Mouse (Mus musculus): ENCODE results near the gene Tmem97. TPM values are rescaled to one million over a fixed set of nuclear protein-coding genes. Genes with fewer than 3 reads are reported as not detected.

Gene Tmem97
- polyA plus RNA-seq, 1 experiment, result 27.3 TPM

DNA sequence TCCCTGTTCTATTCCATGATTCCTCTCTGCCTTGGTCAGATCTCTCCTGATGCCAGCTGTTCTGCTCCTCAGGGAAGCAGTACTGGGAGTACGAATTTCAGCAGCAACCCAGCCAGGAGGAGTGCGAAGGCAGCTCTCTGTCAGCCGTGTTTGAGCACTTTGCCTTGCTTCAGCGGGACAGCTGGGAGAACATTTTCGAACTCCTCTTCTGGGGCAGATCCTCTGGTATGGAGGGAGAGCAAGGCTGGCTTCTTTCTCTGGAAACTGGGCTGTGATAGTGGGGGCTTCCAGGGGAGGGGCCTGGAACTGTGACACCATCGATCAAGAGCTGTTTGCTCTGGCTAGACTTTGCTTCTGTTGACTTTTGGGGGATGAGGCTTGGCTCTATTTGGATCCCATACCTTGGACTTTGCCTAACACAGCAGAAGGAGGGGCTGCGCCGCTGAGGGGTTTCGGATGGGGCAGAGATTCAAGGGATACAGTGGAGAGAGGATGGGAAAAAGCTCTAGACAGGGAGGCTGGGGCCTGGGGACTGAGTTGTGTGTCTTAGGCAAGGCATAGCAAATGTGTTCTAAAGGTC lies 49.9 kb downstream of the Tmem97 start:
- TF ChIP-seq CTCF (IDR thresholded peaks at IDR 0.05; ENCODE audit: control insufficient read depth, insufficient read depth, low read length) (no peak), POLR2A (IDR thresholded peaks at IDR 0.05; ENCODE audit: borderline replicate concordance, control insufficient read depth, low read depth, low read length) (no peak)
- Histone ChIP-seq H3K4me1 (ENCODE audit: control insufficient read depth, insufficient read depth, low read length) (no peaks in the 10 kb centered on the region), H3K4me3 (replicated peaks; ENCODE audit: control insufficient read depth, low read depth, low read length) (no peak overlapping the region), H3K27ac (ENCODE audit: control insufficient read depth, insufficient read depth, low read depth, low read length, poor library complexity) (no peak overlapping the region)
- WGBS, result 74% methylated on average over 9 of the region's 9 CpGs

- no peak for TF ChIP-seq POLR2A (IDR thresholded peaks at IDR 0.05; ENCODE audit: borderline replicate concordance, control insufficient read depth, low read depth, low read length)
- no peak for TF ChIP-seq CTCF (IDR thresholded peaks at IDR 0.05; ENCODE audit: control insufficient read depth, insufficient read depth, low read length)
- 55% methylated on average over 16 of the region's 16 CpGs for WGBS
- Histone ChIP-seq H3K4me3 (replicated peaks; ENCODE audit: control insufficient read depth, low read depth, low read length) (no peak overlapping the region), H3K27ac (ENCODE audit: control insufficient read depth, insufficient read depth, low read depth, low read length, poor library complexity) (no peak overlapping the region), H3K4me1 (ENCODE audit: control insufficient read depth, insufficient read depth, low read length) (no peaks in the 10 kb centered on the region)
These were observed 51.0 kb downstream of the Tmem97 start for GRCm38 (mm10) chr11:78499543-78499942.

- no peaks in the 10 kb centered on the region for H3K4me1 ChIP-seq (ENCODE audit: control insufficient read depth, insufficient read depth, low read length)
- WGBS, result 72% methylated on average over 7 of the region's 7 CpGs
- no peak for TF ChIP-seq CTCF (IDR thresholded peaks at IDR 0.05; ENCODE audit: control insufficient read depth, insufficient read depth, low read length)
- no peak for TF ChIP-seq POLR2A (IDR thresholded peaks at IDR 0.05; ENCODE audit: borderline replicate concordance, control insufficient read depth, low read depth, low read length)
- H3K4me3 ChIP-seq (replicated peaks; ENCODE audit: control insufficient read depth, low read depth, low read length), result no peak within 1 kb of the TSS
- H3K27ac ChIP-seq (ENCODE audit: control insufficient read depth, insufficient read depth, low read depth, low read length, poor library complexity), result no peak within 1 kb of the TSS
These were observed 51.6 kb downstream of the Tmem97 start, which contains the start of gene Vtn for GRCm38 (mm10) chr11:78499004-78499403. Gene Vtn (plus strand): TSS chr11:78499091.

DNA sequence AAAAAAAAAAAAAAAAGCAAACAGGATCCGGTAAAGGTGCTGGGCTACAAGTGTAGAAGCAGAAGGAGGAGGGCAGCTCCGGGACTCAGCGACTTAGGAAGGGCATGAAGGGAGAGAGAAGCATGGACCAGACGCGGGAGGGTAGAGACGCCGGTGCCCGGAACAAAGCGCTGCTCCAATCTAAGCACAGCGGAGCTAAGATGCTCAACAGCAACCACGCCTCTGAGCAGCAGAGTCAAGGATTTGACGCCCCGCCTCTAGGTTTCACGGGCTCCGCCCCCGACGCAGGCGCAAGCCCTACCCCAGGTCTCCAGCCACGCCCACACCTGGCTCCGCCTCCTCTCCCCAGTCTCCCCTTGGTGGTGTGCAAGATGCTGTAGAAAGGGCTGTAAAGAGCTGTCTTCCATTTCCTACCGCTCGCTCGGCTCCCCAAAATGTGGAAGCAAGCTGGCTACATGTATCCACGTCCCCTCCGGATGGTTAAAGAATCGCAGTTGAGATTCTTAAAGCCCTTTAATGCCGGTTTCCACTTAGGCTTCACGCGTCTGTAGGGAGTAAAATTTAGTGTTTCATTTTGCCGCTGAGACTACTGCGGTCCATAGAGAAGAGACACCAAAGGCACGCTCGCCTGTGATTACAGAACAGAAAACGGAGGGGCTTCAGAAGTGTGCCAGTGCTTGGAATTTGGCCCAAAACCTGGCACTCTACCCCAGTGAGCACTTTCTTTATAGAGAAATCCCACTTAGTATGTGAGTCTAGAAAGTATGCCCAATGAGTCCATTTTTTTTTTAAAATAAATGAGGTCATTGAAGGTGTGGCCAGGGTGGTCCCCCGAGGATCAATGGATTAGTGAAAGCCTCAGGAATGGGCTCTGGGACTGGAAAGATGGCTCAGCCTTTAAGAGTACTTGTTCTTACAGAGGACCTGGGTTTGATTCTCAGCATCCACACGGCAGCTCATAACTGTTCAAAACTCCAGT lies 52.7 kb downstream of the Tmem97 start, which contains the start of gene Sarm1:
Sarm1 (minus strand) TSS at position 211 of the 979 bp plus-strand sequence.
- no peak for TF ChIP-seq POLR2A (IDR thresholded peaks at IDR 0.05; ENCODE audit: borderline replicate concordance, control insufficient read depth, low read depth, low read length)
- TF ChIP-seq CTCF (IDR thresholded peaks at IDR 0.05; ENCODE audit: control insufficient read depth, insufficient read depth, low read length), result no peak
- no peaks in the 10 kb centered on the region for H3K4me1 ChIP-seq (ENCODE audit: control insufficient read depth, insufficient read depth, low read length)
- WGBS, result 3% methylated on average over 36 of the region's 36 CpGs
- no peak within 1 kb of the TSS for H3K27ac ChIP-seq (ENCODE audit: control insufficient read depth, insufficient read depth, low read depth, low read length, poor library complexity)
- H3K4me3 ChIP-seq (replicated peaks; ENCODE audit: control insufficient read depth, low read depth, low read length), result peak within 1 kb of the TSS; percentile 36

- H3K4me3 ChIP-seq (replicated peaks; ENCODE audit: control insufficient read depth, low read depth, low read length), result peak overlapping the region; percentile 18
- 2% methylated on average over 44 of the region's 44 CpGs for WGBS
- no peaks in the 10 kb centered on the region for H3K4me1 ChIP-seq (ENCODE audit: control insufficient read depth, insufficient read depth, low read length)
- no peak overlapping the region for H3K27ac ChIP-seq (ENCODE audit: control insufficient read depth, insufficient read depth, low read depth, low read length, poor library complexity)
- TF ChIP-seq CTCF (IDR thresholded peaks at IDR 0.05; ENCODE audit: control insufficient read depth, insufficient read depth, low read length), result no peak
- TF ChIP-seq POLR2A (IDR thresholded peaks at IDR 0.05; ENCODE audit: borderline replicate concordance, control insufficient read depth, low read depth, low read length), result no peak
These were observed 53.5 kb downstream of the Tmem97 start for GRCm38 (mm10) chr11:78497071-78497541.

- no peak overlapping the region for H3K4me3 ChIP-seq (replicated peaks; ENCODE audit: control insufficient read depth, low read depth, low read length)
- H3K27ac ChIP-seq (ENCODE audit: control insufficient read depth, insufficient read depth, low read depth, low read length, poor library complexity), result no peak overlapping the region
- no peaks in the 10 kb centered on the region for H3K4me1 ChIP-seq (ENCODE audit: control insufficient read depth, insufficient read depth, low read length)
- no peak for TF ChIP-seq POLR2A (IDR thresholded peaks at IDR 0.05; ENCODE audit: borderline replicate concordance, control insufficient read depth, low read depth, low read length)
- no peak for TF ChIP-seq CTCF (IDR thresholded peaks at IDR 0.05; ENCODE audit: control insufficient read depth, insufficient read depth, low read length)
- 9% methylated on average over 6 of the region's 6 CpGs for WGBS
These were observed 54.7 kb downstream of the Tmem97 start for GRCm38 (mm10) chr11:78495904-78496303.

Other genes starting within 250 kb of the Tmem97 start
- gene Spag5, start 249.2 kb downstream of the Tmem97 start, polyA plus RNA-seq (2011; ENCODE audit: insufficient read depth, insufficient read length, low replicate concordance, missing spikeins), result 70.4 and 91.6 TPM in 2 replicates
- gene Aldoc, start 227.8 kb downstream of the Tmem97 start, polyA plus RNA-seq (2011; ENCODE audit: insufficient read depth, insufficient read length, low replicate concordance, missing spikeins), result 2.9 and 8.4 TPM in 2 replicates
- gene Pigs, start 222.4 kb downstream of the Tmem97 start, polyA plus RNA-seq (2011; ENCODE audit: insufficient read depth, insufficient read length, low replicate concordance, missing spikeins), result 7.3 and 16.7 TPM in 2 replicates
- 35.6 and 71.9 TPM in 2 replicates for gene Unc119, start 207.3 kb downstream of the Tmem97 start, polyA plus RNA-seq (2011; ENCODE audit: insufficient read depth, insufficient read length, low replicate concordance, missing spikeins)
- gene Foxn1, start 164.2 kb downstream of the Tmem97 start, polyA plus RNA-seq (2011; ENCODE audit: insufficient read depth, insufficient read length, low replicate concordance, missing spikeins), result not detected in 2 replicates
- not detected in 2 replicates for gene Slc13a2, start 128.6 kb downstream of the Tmem97 start, polyA plus RNA-seq (2011; ENCODE audit: insufficient read depth, insufficient read length, low replicate concordance, missing spikeins)
- gene Slc46a1, start 85.1 kb downstream of the Tmem97 start, polyA plus RNA-seq (2011; ENCODE audit: insufficient read depth, insufficient read length, low replicate concordance, missing spikeins), result 1.6 TPM in 1 of 2 replicates, not detected in the other
- not detected in 2 replicates for gene Sarm1, start 53.0 kb downstream of the Tmem97 start, polyA plus RNA-seq (2011; ENCODE audit: insufficient read depth, insufficient read length, low replicate concordance, missing spikeins)
- 6.2 and 19.7 TPM in 2 replicates for gene Vtn, start 51.7 kb downstream of the Tmem97 start, polyA plus RNA-seq (2011; ENCODE audit: insufficient read depth, insufficient read length, low replicate concordance, missing spikeins)
- gene Sebox, start 47.3 kb downstream of the Tmem97 start, polyA plus RNA-seq (2011; ENCODE audit: insufficient read depth, insufficient read length, low replicate concordance, missing spikeins), result not detected in 2 replicates
- 6.5 and 16.5 TPM in 2 replicates for gene Tmem199, start 38.6 kb downstream of the Tmem97 start, polyA plus RNA-seq (2011; ENCODE audit: insufficient read depth, insufficient read length, low replicate concordance, missing spikeins)
- gene Poldip2, start 38.6 kb downstream of the Tmem97 start, polyA plus RNA-seq (2011; ENCODE audit: insufficient read depth, insufficient read length, low replicate concordance, missing spikeins), result 14.2 and 19.0 TPM in 2 replicates
- 5.4 and 11.7 TPM in 2 replicates for gene Tnfaip1, start 14.4 kb downstream of the Tmem97 start, polyA plus RNA-seq (2011; ENCODE audit: insufficient read depth, insufficient read length, low replicate concordance, missing spikeins)
- gene Ift20, start 14.4 kb downstream of the Tmem97 start, polyA plus RNA-seq (2011; ENCODE audit: insufficient read depth, insufficient read length, low replicate concordance, missing spikeins), result 28.2 and 42.1 TPM in 2 replicates
- gene Nlk, start 146.6 kb upstream of the Tmem97 start, polyA plus RNA-seq (2011; ENCODE audit: insufficient read depth, insufficient read length, low replicate concordance, missing spikeins), result 18.1 and 44.6 TPM in 2 replicates
- 11.2 and 11.7 TPM in 2 replicates for gene Ccnq, start 201.0 kb upstream of the Tmem97 start, polyA plus RNA-seq (2011; ENCODE audit: insufficient read depth, insufficient read length, low replicate concordance, missing spikeins)